Mouse (Mus musculus) adrenal gland, adult 8-10 months (tissue): ENCODE results near the gene Cacna2d1. TPM values are rescaled to one million over a fixed set of nuclear protein-coding genes. Genes with fewer than 3 reads are reported as not detected.
A peak's percentile ranks its signal among the peaks of the same experiment; 100 is the strongest.

Experiments used
- DNase-seq: peaks from one replicate; pipeline ENCODE4 v3.0.0; 2022
- total RNA-seq, 4 experiments: library from RNA; stranded (reverse); gene quantifications; 2 replicates each; pipeline ENCODE4 v1.2.4; 2022

Cacna2d1 gene
- total RNA-seq, 4 experiments from 2014 or later = 114 to 218 (median 141) TPM

DNA sequence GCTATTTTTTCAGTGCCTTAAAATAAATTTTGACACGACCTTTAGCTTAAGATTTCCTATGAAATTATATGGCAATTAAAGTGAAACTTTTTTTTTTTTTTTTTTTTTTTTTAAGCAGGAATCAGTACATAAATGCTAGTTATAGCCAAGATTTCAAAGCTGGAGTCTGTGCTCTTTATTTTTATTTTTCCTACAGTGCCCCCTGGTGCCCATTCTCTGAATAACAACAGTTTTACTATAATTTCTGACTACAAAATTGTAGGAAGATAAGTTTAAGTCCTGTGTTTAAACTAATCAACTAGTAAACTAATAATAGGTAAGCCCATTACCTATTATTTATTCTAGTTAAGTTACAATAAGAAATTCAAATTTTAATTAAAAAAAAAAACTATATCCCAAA, 358.7 kb downstream of the Cacna2d1 start:
- DNase-seq = no peak

DNA sequence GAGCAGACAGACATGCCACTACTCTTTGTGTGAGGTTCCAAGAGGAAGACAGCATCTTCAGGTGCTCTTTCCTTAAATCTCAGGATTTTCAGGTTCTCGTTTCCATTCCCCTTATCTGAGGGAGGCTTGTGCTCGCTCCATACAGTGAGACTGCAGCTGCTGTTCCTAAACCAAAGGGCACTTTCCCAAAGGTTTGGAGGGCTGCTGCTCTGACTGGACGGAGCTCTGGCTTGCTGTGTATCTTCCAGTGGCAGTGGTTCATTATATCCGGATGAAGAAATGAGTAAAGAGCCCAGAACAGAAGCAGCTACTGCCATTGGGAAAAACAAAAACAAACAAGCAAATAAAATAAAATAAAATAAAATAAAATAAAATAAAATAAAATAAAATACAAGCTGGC, 359.3 kb downstream of the Cacna2d1 start:
- no peak for DNase-seq

DNA sequence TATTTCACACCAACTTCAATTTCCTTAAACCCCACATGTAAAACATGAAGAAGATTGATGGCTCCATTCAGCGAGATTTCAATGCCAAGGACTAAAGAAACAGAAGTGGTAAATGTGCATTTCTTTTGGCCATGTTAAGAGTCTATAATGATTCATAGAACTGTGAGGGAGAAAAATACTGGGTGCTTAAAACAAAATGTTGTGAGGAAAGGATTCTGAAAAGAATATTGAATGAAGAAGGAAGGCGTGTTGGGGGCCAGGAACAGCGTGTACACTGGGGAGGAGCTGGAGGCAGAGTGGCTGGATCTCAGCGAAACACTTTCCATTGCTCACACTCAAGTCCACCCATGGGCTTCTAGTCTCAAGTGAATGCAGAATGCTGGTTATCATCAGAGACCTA, 360.2 kb downstream of the Cacna2d1 start:
- DNase-seq = no peak

DNA sequence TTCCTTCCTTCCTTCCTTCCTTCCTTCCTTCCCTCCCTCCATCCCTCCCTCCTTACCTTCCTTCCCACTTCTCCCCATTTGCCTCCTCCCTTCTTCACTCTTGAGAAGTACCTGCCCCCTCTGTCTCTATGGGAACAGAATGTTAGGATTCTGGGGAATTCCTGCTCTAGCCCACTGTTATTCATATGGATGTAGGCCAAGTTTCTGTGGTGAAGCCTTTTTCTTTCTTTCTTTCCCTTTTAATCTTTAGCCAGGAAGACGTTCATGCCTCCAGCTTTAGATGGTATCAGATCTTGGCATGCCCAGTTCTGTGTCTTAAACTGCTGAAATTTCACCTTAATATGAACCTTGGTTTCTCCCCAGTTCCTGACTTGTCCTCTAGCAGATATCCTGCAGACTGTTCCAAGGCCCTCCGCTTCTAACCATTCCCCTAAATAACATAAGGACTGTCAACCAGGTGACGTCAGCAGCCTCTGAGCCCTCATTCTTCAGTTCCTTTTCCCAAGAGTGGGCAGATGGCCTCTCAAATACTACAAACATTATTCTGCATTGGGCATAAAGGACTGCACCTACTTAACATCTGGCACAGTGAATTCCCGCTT, 362.8 kb downstream of the Cacna2d1 start:
- no peak for DNase-seq

DNA sequence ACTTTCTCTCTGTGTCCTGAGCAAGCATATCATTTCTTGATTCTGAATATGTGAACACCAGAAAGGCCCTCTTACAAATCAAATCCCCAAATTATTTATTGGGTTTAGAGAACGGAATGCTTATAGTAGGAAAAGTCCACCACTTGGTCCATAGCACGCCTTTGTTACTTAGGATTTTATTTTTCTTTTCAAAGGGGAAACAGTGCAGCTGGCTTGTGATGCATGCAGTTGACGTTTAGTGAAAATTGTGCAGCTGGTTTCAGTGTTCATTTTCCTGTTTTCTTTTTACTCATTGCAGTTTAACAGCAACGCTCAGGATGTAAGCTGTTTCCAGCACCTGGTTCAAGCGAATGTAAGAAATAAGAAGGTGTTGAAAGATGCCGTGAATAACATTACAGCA, 365.1 kb downstream of the Cacna2d1 start:
- DNase-seq = no peak

DNA sequence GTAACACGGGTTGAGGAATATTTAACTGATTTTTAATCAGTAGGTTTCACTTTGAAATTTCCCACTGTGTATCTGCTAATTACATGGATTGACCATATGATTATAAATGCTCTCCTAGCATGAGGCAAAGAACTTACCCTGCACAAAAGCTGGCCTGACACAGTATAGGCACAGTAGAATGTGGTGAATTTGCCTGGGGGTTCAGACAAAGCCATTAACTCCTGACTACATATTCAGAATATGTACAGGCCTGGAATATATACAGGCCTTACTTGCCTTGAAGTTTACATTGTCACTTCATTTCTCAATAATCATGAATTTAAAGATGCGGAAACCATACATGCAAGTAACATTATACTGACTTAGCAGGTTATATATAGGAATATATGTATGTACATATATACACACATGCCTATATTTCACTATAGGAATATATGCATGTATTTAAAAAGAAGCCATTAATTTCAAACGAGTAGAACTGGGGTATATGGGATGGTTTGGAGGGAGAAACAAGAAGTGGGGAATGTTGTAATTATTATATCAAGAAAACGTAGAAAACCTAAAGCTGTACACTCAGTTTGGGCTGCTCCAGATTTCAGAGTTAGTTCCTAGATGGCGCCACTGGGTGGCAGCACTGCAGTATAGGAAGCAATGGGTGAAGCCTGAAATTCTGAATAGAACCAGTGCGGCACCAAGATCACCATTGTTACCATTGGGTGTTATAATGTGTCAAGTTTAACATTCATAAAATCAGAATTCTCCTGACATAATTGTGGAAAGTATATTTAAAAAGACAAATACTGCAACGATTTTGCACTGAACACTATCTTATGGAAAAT, 374.9 kb downstream of the Cacna2d1 start:
- DNase-seq = peak; percentile 23

DNA sequence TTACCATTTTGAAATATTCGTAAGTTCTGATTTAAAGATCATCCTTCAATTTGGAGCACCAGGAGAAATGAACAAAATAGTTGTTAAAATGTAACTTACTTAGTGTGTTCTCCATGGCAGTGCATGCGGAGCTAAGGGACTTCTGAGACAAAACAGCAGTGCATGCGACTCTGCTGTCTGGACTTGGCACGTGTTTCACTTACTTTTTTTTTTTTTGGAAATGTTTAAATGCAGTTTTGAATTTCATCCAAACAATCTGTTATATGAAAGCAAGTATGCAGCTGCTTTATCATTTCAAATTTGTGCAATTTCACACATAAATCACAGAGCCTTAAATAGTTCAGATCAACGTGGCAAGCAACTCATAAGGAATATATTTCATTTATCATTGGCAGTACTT, 379.8 kb downstream of the Cacna2d1 start:
- no peak for DNase-seq

DNA sequence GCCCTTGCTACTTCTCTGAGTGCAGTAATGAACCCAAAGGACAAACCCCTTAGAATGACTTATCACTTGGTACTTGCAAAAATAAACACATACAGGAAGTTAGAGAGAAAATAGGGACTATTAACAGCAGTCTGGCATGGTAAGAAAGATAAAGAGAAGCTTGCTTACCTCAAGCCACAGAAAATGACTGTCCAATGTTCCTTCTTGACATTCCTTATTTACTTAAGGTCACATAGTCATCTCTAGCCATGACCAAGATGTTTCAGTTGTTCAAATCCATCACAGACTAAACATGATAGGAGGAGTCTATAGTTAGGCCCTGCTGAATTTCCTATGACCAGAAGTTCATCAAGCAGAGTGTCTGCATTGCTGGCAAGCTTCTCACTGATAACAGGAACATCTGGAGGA, 381.5 kb downstream of the Cacna2d1 start:
- DNase-seq = no peak

DNA sequence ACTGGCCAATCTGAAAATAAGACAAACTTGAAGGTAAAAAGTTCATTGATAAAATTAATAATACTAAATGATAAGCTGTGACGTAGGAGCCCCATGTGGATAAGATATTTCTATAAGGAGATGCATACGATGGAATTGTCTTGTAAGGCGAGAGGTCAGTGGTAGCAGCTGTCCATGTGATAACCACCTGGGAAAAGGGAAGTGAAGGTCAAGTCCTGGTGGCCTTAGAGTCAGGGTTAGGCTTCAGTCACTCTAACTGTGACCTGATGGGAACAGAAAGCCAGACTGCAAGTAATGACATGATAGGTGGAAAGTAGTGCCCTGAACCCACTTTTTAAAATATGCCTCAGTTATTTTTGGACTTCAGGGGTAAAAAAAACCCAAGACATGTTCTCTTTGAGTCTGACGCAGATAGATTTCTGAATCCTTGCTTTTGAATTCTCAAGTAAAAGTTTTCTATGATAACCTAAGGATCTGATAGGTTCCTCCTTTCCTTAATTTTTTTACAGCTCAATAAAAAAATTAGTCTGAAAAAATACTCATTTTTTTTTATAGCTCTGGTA, 383.3 kb downstream of the Cacna2d1 start:
- no peak for DNase-seq

DNA sequence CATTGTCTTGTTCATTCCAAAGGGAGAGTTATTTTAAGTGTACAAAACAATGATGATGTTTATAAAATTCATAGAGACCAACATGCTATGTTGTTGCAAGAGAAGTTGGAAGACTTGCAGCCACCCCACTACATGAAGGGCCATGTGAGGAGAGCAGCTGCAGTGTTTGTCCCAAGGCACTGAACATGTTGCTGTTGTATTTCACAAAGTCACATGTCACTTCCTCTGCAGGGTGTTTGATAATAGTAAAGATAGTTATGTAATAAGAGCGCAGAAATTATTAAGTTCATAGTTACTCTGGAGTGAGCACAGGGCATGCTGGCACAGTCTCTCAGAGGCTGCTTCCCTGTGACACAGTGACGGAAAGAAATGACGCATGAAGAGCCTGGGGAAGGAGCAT, 392.1 kb downstream of the Cacna2d1 start:
- no peak for DNase-seq

DNA sequence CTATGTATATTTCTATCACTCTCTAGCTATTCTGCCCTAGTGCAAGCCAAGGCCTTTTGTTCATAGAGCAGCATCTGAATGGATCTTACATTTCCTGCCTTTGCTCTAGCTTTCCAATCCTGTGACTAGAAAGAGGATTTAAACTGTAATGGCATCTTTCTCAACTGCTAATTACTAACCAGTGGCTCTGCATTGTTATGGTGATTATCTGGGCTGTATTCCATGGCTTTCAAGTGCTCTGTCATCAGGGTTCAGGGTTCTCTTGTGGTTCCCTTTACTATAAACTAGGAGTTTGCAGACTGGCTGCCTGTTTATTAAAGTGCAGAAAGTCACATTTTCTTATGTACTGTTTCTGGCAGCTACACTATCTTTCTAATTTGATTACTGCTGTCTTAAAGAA, 410.9 kb downstream of the Cacna2d1 start:
- no peak for DNase-seq

DNA sequence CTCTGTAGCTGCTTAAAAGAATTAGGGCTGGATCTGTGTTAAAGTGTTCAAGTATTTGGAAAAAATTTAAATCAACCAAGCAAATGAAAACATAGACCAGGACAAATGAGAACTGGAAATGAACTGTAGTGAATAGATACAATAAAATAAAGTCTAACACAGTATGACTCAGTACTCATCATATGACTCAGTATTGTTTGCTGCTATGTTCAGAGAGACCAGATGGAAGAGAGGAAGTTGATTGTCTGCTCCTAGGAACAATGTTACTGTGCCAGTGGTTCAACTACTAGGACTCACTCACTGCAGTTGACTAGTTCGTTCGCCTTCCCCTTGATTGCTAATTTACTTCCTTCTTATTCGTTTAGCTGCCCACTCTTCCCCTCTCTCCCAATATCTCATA, 421.3 kb downstream of the Cacna2d1 start:
- no peak for DNase-seq

DNA sequence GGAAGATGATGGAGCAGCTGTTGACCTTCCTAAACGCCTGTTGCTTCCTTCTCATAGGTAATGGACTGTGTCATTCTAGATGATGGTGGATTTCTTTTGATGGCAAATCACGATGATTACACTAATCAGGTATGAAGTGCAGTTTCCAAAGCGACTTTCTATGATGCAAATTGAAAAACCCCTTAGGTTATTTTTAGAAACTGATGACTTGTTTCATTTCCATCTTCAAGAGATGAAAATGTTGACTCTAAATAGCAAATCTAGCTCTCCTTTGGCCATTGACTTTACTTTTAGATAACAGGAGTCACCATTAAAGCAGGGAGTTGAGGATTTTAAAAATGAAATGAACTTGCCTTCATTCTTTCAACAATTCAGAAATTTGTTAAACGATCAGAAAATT, 423.2 kb downstream of the Cacna2d1 start:
- no peak for DNase-seq

DNA sequence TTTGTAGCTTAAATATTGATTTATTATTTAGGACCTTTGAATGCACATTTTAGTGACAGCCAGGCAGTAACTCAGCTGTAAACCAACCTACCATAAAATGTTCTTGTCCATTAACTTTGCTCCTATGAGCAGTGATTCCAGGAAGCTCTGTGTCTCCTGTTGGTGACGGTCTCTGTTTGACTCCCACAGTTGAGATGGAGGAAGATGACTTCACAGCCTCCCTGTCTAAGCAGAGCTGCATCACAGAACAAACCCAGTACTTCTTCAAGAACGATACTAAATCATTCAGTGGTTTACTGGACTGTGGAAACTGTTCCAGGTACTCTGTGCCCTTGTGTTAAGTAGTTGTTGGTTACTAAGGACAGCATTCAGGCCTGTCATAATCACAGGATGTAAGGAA, 427.6 kb downstream of the Cacna2d1 start:
- no peak for DNase-seq

DNA sequence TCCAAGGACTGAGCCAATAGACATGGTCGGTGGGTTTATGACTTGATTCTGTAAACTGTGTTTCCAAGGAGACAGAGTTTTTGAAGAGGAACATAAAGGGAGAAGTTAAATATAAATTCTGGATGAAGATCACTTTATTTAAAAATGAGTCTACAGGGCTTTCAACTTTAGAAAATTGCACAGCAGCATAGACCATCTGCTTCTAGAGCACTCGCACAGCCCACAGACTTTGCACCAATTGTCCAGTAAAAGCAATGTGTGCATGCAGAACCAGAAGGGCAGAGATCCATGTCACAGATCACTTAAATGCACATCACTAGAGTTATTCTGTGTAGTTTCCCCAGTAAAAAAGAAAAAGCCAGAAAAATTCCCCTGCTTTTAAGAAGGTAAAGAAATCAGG, 428.7 kb downstream of the Cacna2d1 start:
- DNase-seq = no peak

DNA sequence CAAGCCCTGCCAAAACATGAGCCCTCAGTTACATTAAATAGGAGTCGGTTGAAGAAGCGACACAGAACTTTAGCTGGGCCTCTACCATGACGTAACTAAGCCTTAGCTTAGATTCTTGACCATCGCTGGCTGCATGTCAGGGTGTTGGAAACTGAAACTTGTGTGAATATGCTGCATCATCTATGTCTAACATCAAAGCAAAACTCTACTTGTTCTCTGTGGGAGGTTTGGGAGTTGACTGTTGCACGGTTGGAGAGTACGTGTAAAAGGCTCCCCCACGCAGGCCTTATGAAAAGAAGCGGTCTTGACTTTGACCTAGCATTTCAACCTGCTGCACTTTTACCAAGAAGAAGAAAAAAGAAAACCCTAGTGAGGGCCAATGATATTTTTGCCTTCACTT, 436.2 kb downstream of the Cacna2d1 start:
- DNase-seq = no peak

DNA sequence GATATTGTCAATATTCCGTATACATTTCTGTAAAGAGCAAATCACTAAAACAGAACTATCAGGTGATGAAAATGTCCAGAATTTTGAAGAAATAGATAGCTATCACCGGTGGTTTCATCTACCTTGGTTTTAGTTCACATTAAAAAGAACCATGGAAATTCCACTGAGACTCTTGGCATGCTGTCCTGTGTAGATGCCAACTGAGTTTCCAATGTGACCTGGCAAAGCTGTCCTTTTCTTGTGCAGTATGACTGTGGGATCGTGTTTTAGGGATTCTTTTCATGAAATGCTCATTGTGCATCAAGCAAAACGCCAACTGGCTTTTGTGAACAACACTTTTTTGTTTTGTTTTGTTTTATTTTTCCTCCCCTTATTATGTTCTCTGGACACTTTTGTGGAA, 439.5 kb downstream of the Cacna2d1 start:
- DNase-seq = no peak

DNA sequence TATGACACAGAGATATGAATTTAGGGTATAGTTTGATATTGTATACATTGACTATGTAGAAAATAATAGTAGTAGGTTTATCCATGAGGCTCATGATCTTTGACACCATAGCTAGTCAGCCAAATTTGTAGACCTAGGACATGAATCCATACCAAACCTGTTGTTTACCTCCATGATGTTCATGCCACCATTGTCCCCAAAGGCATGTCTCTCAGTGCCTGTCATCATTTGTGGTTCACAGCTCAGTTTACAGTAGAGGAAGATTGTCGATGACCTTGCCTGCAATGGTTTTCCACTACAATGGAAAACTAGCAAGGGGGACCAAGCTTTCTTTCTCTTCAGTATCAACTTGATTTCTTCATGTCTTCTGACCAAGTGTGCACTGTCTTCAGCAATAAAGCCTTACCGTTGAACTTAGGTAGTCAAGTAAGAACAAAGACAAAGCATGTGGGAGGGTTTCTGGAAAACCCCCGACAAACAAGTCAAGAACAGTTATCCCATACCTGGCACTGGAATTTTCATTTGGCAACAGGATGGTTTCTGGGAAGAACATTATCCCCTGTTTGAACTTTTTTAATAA, 441.9 kb downstream of the Cacna2d1 start:
- no peak for DNase-seq

DNA sequence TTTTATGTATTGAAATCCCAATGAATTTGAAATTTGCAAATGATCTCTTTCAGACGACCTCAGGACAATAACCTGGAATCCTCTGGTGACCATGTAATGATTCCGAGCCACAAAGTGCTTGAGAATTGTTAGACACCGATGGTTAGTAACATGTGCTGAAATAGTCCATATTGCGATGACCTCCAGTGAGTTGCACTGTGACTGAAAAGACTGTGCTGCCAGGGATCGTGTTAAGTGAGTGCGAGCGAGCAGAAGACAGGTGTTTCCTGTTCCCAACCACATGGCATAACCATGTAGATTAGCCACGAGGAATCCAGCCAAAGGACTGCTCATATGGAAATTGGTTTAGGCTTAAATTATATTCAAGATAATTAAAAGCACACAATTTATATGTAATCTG, 475.5 kb downstream of the Cacna2d1 start:
- no peak for DNase-seq

DNA sequence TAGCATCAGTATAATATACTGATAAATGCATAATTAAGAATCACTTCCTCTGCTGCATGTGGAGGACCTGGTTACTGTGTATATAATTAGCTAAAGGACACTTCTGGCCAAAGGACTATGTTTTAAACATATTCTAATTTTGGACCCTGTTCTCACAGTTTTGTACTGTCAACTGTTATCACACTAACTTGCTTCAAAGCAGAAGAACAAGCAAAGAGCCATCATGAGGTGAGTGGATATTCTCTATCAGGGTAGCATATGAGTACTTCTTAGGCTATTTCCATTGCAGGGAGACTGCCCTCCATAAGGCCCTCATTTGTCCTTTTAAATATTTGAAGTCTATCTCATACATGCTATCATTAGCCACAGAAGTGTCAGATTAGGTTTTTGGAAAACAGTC, 480.2 kb downstream of the Cacna2d1 start:
- DNase-seq = no peak

DNA sequence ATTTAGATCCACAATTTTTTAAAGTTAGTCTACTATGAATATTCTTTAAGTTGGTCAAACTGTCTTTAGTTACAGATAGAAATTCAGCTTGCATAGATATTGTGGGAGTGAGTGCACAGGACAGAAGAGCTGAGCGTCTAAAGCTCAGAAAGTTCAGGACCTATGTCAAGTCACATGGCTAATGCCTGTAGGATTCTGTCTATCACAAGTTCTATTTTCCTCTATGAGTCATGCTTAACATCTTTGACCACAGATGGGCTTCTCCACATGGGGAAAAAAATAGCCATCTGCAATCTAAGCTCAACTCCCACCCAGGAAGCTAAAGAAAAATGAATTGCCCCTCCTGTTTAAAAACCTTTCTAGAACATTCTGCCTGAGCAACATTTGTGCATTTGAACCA, 483.5 kb downstream of the Cacna2d1 start:
- no peak for DNase-seq

DNA sequence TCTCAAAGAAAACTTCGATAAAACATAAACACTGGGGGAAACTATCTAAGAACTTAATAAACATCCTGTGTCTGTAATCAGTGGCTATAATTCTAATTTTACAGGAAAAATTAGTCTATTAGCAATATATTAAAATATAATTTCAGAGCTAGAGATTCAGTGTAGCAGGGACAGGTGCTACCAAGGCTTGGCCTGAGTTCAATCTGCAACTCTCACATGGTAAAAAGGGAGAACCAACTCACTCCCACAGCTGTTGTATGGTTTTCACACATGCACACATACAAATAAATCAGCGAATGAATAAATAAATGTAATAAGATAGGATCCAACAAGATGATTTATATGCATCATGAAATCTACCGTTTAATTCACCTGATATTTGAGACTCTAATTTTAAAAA, 484.0 kb downstream of the Cacna2d1 start:
- no peak for DNase-seq
